Mouse (Mus musculus): ENCODE measurements around the gene Zfp524.
"Not testable (repeated sequence)": the region's sequence is repeated elsewhere in the genome, so short reads cannot be mapped to it uniquely, and the experiment has no call there.

The Zfp524 gene

GRCm38 (mm10) chr7:5014251-5015117 lies at the start of gene Zfp524, which contains the start of gene Fiz1:
Zfp524 (plus strand) TSS chr7:5014415.
Fiz1 (minus strand) TSS chr7:5014697.
- in situ Hi-C loops (cut with MboI, MseI), result loop anchor here (5.0 kb wide), 1 partner anchor 332 kb away; no protein-coding TSS in a partner anchor

GRCm38 (mm10) chr7:4964988-4965387 lies 49.2 kb upstream of the Zfp524 start:
- in situ Hi-C loops (cut with MboI, MseI), result no loop called here

- in situ Hi-C loops (cut with MboI, MseI), result no loop called here
These were observed 43.1 kb upstream of the Zfp524 start, which contains the start of gene Sbk3 for GRCm38 (mm10) chr7:4971068-4971467. Sbk3 (minus strand) TSS chr7:4971168.

GRCm38 (mm10) chr7:4971710-4972109 lies 42.5 kb upstream of the Zfp524 start:
- in situ Hi-C loops (cut with MboI, MseI), result no loop called here

- in situ Hi-C loops (cut with MboI, MseI), result no loop called here
These were observed 41.7 kb upstream of the Zfp524 start for GRCm38 (mm10) chr7:4972321-4973047.

- in situ Hi-C loops (cut with MboI, MseI), result no loop called here
These were observed 38.8 kb upstream of the Zfp524 start for GRCm38 (mm10) chr7:4975455-4975854.

GRCm38 (mm10) chr7:4976832-4977231 lies 37.4 kb upstream of the Zfp524 start:
- in situ Hi-C loops (cut with MboI, MseI), result no loop called here

GRCm38 (mm10) chr7:4988250-4988649 lies 26.0 kb upstream of the Zfp524 start:
- in situ Hi-C loops (cut with MboI, MseI), result no loop called here

- in situ Hi-C loops (cut with MboI, MseI), result no loop called here
These were observed 20.7 kb upstream of the Zfp524 start for GRCm38 (mm10) chr7:4993347-4993998.

- in situ Hi-C loops (cut with MboI, MseI), result no loop called here
These were observed 20.0 kb upstream of the Zfp524 start for GRCm38 (mm10) chr7:4993999-4994788.

- in situ Hi-C loops (cut with MboI, MseI), result no loop called here
These were observed 18.8 kb upstream of the Zfp524 start for GRCm38 (mm10) chr7:4995268-4996002.

GRCm38 (mm10) chr7:4996003-4996895 lies 18.0 kb upstream of the Zfp524 start, which contains the start of gene Zfp579:
Zfp579 (minus strand) TSS chr7:4996158.
- in situ Hi-C loops (cut with MboI, MseI), result no loop called here

- in situ Hi-C loops (cut with MboI, MseI), result no loop called here
These were observed 17.3 kb upstream of the Zfp524 start for GRCm38 (mm10) chr7:4996934-4997333.

- in situ Hi-C loops (cut with MboI, MseI), result no loop called here
These were observed 14.3 kb upstream of the Zfp524 start for GRCm38 (mm10) chr7:4999876-5000275.

GRCm38 (mm10) chr7:5002876-5003275 lies 11.3 kb upstream of the Zfp524 start:
- in situ Hi-C loops (cut with MboI, MseI), result not testable (repeated sequence)

GRCm38 (mm10) chr7:5008229-5008628 lies 6.0 kb upstream of the Zfp524 start:
- in situ Hi-C loops (cut with MboI, MseI), result no loop called here

- in situ Hi-C loops (cut with MboI, MseI), result no loop called here
These were observed 1.3 kb upstream of the Zfp524 start for GRCm38 (mm10) chr7:5012681-5013513.

All from regulatory T cell (primary cell).